Mouse (Mus musculus): ENCODE data around the gene Lrrc8d.

DNA sequence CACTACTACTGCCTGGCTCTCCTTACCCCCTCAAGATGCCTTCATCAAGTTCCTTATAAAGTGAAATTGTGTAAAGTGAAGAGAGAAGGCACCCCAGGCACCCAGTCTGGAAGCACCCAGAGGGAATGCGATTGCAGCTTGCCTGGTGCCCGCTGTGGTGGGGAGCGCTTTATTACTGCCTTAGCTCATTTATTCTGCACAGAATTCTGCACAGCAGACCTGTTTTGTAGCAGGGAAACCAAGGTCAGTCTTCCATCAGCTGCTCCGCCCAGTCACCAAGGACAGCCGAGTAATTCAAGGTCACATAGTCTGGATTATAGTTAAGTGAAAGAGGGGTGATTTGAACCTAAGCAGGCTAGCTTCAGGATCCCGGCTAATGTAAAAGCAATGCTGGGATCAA lies 14.7 kb downstream of the Lrrc8d start:
- TF ChIP-seq POLR2A (IDR thresholded peaks at IDR 0.05; ENCODE audit: borderline replicate concordance, extremely low read depth, insufficient read depth, insufficient read length, poor library complexity, severe bottlenecking) (no peak), CTCF (IDR thresholded peaks at IDR 0.05; ENCODE audit: borderline replicate concordance, extremely low read depth, insufficient read depth, insufficient read length) (no peak)
